Mouse (Mus musculus) MEL (cell line): ENCODE measurements at regions not wholly inside any gene's neighbourhood (a gene's known extent, or its start where the extent isn't known, plus 50 kb on each side); places are given as distances from the start of the nearest gene placed in this dataset.

Source experiments
- CTCF ChIP-seq, 3 experiments: IDR thresholded peaks in 2 of 3; conservative IDR thresholded peaks in 1 of 3; 2 replicates each; pipeline ENCODE4 v1.5.1; 2011 to 2012; ENCODE audit warnings: low read length in 3 of 3, low read depth in 2 of 3, mild to moderate bottlenecking in 2 of 3, improper control_type of control experiment in 1 of 3, inconsistent platforms in 1 of 3, mixed read lengths in 1 of 3, moderate library complexity in 1 of 3; ENCODE audit not compliant: control insufficient read depth in 1 of 3, insufficient read depth in 1 of 3, poor library complexity in 1 of 3, severe bottlenecking in 1 of 3
- EP300 ChIP-seq, 2 experiments: IDR thresholded peaks; 2 replicates each; pipeline ENCODE4 v1.6.1; 2011; ENCODE audit warnings: improper control_type of control experiment in 2 of 2, low read length in 2 of 2, low read depth in 1 of 2, mild to moderate bottlenecking in 1 of 2
- GATA1 ChIP-seq: IDR thresholded peaks from 2 replicates; pipeline ENCODE4 v1.6.1; 2011; ENCODE audit warnings: low read depth, low read length, improper control_type of control experiment
- MAZ ChIP-seq: IDR thresholded peaks from 2 replicates; pipeline ENCODE4 v1.6.1; 2012; ENCODE audit warnings: low read depth, mild to moderate bottlenecking, inconsistent platforms, low read length, improper control_type of control experiment
- MYB ChIP-seq: IDR thresholded peaks from 2 replicates; pipeline ENCODE4 v1.6.1; 2011; ENCODE audit warnings: mild to moderate bottlenecking, low read depth, low read length, improper control_type of control experiment
- MYC ChIP-seq: IDR thresholded peaks from 2 replicates; pipeline ENCODE4 v1.6.1; 2011; ENCODE audit warnings: low read depth, mild to moderate bottlenecking, low read length, improper control_type of control experiment, moderate library complexity
- POLR2A ChIP-seq, 2 experiments: IDR thresholded peaks; 2 replicates each; pipeline ENCODE4 v1.6.1; 2011 to 2012; ENCODE audit warnings: low read length in 2 of 2, mild to moderate bottlenecking in 2 of 2, control low read depth in 1 of 2, improper control_type of control experiment in 1 of 2, low read depth in 1 of 2, moderate library complexity in 1 of 2; ENCODE audit not compliant: control insufficient read depth in 1 of 2, insufficient read depth in 1 of 2, poor library complexity in 1 of 2
- RAD21 ChIP-seq: IDR thresholded peaks from 2 replicates; pipeline ENCODE4 v1.6.1; 2011; ENCODE audit warnings: mild to moderate bottlenecking, low read depth, low read length, improper control_type of control experiment
- USF1 ChIP-seq: IDR thresholded peaks from 2 replicates; pipeline ENCODE4 v1.6.1; 2014; ENCODE audit warnings: low read depth, mild to moderate bottlenecking, inconsistent platforms, low read length, improper control_type of control experiment, moderate library complexity
- USF2 ChIP-seq, 2 experiments: IDR thresholded peaks; 2 replicates each; pipeline ENCODE4 v1.6.1; 2011 to 2012; ENCODE audit warnings: improper control_type of control experiment in 2 of 2, low read length in 2 of 2, borderline replicate concordance in 1 of 2, inconsistent platforms in 1 of 2, low read depth in 1 of 2, mild to moderate bottlenecking in 1 of 2; ENCODE audit not compliant: insufficient read depth in 1 of 2

DNA sequence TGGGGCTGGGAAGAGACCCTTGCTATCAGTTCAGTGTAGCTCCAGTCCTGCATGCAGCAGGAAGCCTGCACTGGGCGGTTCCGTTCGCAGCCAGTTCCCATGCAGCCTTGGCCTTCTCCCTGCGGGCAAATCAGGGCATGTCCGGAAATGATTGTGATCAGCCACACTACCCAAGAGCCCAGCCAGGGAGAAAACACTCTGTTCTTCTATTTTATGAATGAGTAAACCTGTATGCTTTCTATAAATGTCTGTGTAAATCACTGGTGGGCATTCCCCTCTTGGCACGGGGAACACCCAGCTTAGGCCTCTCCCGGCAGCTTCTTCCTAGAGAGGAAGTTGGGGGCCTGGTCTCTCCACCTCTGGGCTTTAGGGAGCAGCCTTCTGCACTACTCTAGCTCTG, 205.8 kb downstream of the Sox9 start:
- no peak for TF ChIP-seq CTCF (IDR thresholded peaks at IDR 0.05 in 2 of 3, conservative IDR thresholded peaks at IDR 0.05 in 1 of 3; ENCODE audit: control insufficient read depth in 1 of 3, insufficient read depth in 1 of 3, low read depth in 2 of 3, low read length in 3 of 3, poor library complexity in 1 of 3, severe bottlenecking in 1 of 3)
- no peak for TF ChIP-seq EP300 (IDR thresholded peaks at IDR 0.05; ENCODE audit: low read depth in 1 of 2, low read length in 2 of 2)
- no peak for TF ChIP-seq USF1
- TF ChIP-seq POLR2A (IDR thresholded peaks at IDR 0.05; ENCODE audit: control insufficient read depth in 1 of 2, insufficient read depth in 1 of 2, low read depth in 1 of 2, low read length in 2 of 2, poor library complexity in 1 of 2), result no peak
- no peak for TF ChIP-seq RAD21
- TF ChIP-seq MYC, result no peak
- no peak for TF ChIP-seq MAZ
- no peak for TF ChIP-seq USF2 (IDR thresholded peaks at IDR 0.05; ENCODE audit: borderline replicate concordance in 1 of 2, insufficient read depth in 1 of 2, low read depth in 1 of 2, low read length in 2 of 2)
- TF ChIP-seq MYB, result no peak
- TF ChIP-seq GATA1, result no peak
